Mouse (Mus musculus): Measurements from ENCODE around the gene Amh. TPM values are rescaled to one million over a fixed set of nuclear protein-coding genes. Genes with fewer than 3 reads are reported as not detected.

The Amh gene
- polyA plus RNA-seq, 1 experiment, result 3.2 TPM

- peaks cover 26% of the 10 kb centered on the region for H3K4me1 ChIP-seq (ENCODE audit: control insufficient read depth, insufficient read depth, low read length)
Observed at GRCm38 (mm10) chr10:80760596-80761524, 44.2 kb upstream of the Amh start.

DNA sequence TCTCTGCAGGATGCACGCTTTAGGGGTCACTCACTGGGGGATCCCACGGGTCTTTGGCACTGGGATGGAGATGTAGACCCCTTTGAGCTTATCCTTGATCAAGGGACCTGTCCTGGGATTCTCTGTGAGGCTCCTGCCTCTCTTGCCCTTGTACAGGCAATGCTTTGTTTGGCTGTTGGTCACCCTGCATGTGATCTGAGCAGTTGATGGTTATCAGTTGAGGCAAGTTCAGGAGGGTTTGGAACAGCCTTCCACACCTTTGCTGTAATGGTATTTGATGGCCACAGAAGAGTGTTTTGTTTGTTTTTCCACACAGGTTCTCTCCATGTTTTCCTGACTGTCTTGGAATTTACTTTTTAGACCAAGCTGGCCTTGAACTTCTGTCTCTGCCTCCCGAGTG lies 43.2 kb upstream of the Amh start:
- Histone ChIP-seq H3K27ac (ENCODE audit: control insufficient read depth, insufficient read depth, low read depth, low read length) (no peak overlapping the region), H3K27me3 (ENCODE audit: control insufficient read depth, insufficient read depth, low read length) (no peaks in the 10 kb centered on the region), H3K4me1 (ENCODE audit: control insufficient read depth, insufficient read depth, low read length) (peaks cover 18% of the 10 kb centered on the region)

More at GRCm38 (mm10) chr10:80760596-80761524, 44.2 kb upstream of the Amh start:
- TF ChIP-seq CTCF (IDR thresholded peaks at IDR 0.05; ENCODE audit: control insufficient read depth, insufficient read depth, insufficient replicate concordance, low read depth, low read length), result no peak
- no peak for TF ChIP-seq POLR2A (IDR thresholded peaks at IDR 0.05; ENCODE audit: control insufficient read depth, low read depth, low read length)
- Histone ChIP-seq H3K4me3 (ENCODE audit: control insufficient read depth, low read depth, low read length) (no peak overlapping the region), H3K27ac (ENCODE audit: control insufficient read depth, insufficient read depth, low read depth, low read length) (no peak overlapping the region), H3K36me3 (ENCODE audit: control insufficient read depth, insufficient read depth, low read length) (peaks cover 3% of the 10 kb centered on the region), H3K27me3 (ENCODE audit: control insufficient read depth, insufficient read depth, low read length) (no peaks in the 10 kb centered on the region)

DNA sequence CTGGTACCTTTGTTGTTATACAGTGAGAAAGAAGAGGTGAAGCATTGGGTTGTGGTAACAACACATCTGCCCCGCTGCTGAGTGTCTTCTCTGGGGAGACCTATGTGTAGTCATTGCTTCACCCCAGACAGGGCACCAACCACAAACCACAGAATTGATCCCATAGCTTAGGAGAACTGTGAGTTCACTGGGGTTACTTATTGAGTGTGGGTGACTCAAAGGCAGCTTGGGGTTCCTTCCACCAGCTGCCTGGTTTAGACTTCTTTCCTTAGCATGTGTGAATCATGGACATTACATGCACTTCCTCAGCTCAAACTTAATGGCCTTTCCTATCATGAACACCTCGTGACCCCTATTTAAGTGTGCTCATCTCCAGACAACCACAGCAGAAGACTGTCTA lies 41.5 kb upstream of the Amh start:
- Histone ChIP-seq H3K36me3 (ENCODE audit: control insufficient read depth, insufficient read depth, low read length) (peaks cover 4% of the 10 kb centered on the region), H3K4me3 (ENCODE audit: control insufficient read depth, low read depth, low read length) (no peak overlapping the region), H3K27ac (ENCODE audit: control insufficient read depth, insufficient read depth, low read depth, low read length) (no peak overlapping the region), H3K4me1 (ENCODE audit: control insufficient read depth, insufficient read depth, low read length) (peaks cover 3% of the 10 kb centered on the region), H3K27me3 (ENCODE audit: control insufficient read depth, insufficient read depth, low read length) (no peaks in the 10 kb centered on the region)
- TF ChIP-seq CTCF (IDR thresholded peaks at IDR 0.05; ENCODE audit: control insufficient read depth, insufficient read depth, insufficient replicate concordance, low read depth, low read length) (no peak), POLR2A (IDR thresholded peaks at IDR 0.05; ENCODE audit: control insufficient read depth, low read depth, low read length) (no peak)

More for the DNA sequence above, 43.2 kb upstream of the Amh start:
- H3K4me3 ChIP-seq (ENCODE audit: control insufficient read depth, low read depth, low read length), result no peak overlapping the region
- TF ChIP-seq CTCF (IDR thresholded peaks at IDR 0.05; ENCODE audit: control insufficient read depth, insufficient read depth, insufficient replicate concordance, low read depth, low read length) (no peak), POLR2A (IDR thresholded peaks at IDR 0.05; ENCODE audit: control insufficient read depth, low read depth, low read length) (no peak)
- peaks cover 3% of the 10 kb centered on the region for H3K36me3 ChIP-seq (ENCODE audit: control insufficient read depth, insufficient read depth, low read length)

- Histone ChIP-seq H3K4me3 (ENCODE audit: control insufficient read depth, low read depth, low read length) (no peak overlapping the region), H3K4me1 (ENCODE audit: control insufficient read depth, insufficient read depth, low read length) (no peaks in the 10 kb centered on the region; the same call in 1 of the 2 replicates), H3K27ac (ENCODE audit: control insufficient read depth, insufficient read depth, low read depth, low read length) (no peak overlapping the region), H3K27me3 (ENCODE audit: control insufficient read depth, insufficient read depth, low read length) (no peaks in the 10 kb centered on the region), H3K36me3 (ENCODE audit: control insufficient read depth, insufficient read depth, low read length) (peaks cover 6% of the 10 kb centered on the region)
- no peak for TF ChIP-seq CTCF (IDR thresholded peaks at IDR 0.05; ENCODE audit: control insufficient read depth, insufficient read depth, insufficient replicate concordance, low read depth, low read length)
- no peak for TF ChIP-seq POLR2A (IDR thresholded peaks at IDR 0.05; ENCODE audit: control insufficient read depth, low read depth, low read length)
Observed at GRCm38 (mm10) chr10:80765746-80766145, 39.3 kb upstream of the Amh start.

DNA sequence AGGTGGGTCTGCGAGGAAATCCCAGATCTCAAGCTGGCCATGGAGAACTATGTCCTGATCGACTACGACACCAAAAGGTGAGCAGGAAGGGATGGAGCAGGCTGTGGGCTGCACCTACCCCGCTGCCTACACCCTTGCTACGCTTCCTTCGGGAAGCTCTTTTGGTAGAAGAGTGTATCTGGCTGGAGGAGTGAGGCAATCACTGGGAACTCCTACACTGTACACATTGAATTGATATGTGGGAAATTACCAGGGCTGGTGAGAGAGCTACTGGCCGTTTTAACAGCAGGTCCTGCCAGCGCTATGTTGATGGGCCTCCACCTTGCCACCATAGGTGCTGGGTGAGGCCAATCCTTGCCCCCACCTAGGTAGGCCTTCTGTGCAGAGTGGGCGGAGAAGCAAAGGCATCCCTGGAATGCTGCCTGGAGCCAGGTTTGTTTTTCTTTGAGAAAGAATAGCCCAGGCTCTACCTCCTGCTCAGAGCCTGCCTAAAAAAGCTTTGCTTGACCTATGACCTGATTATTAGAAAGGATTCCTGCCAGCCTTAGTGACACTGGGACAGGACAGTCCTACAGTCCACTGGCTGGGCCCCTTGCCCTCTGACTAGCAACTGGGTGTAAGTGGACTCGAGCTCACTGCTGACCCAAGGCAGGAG lies 38.8 kb upstream of the Amh start:
- no peak overlapping the region for H3K4me3 ChIP-seq (ENCODE audit: control insufficient read depth, low read depth, low read length)
- peaks cover 7% of the 10 kb centered on the region for H3K36me3 ChIP-seq (ENCODE audit: control insufficient read depth, insufficient read depth, low read length)
- TF ChIP-seq CTCF (IDR thresholded peaks at IDR 0.05; ENCODE audit: control insufficient read depth, insufficient read depth, insufficient replicate concordance, low read depth, low read length) (no peak), POLR2A (IDR thresholded peaks at IDR 0.05; ENCODE audit: control insufficient read depth, low read depth, low read length) (no peak)
- H3K4me1 ChIP-seq (ENCODE audit: control insufficient read depth, insufficient read depth, low read length), result no peaks in the 10 kb centered on the region; the same call in 1 of the 2 replicates
- no peak overlapping the region for H3K27ac ChIP-seq (ENCODE audit: control insufficient read depth, insufficient read depth, low read depth, low read length)
- H3K27me3 ChIP-seq (ENCODE audit: control insufficient read depth, insufficient read depth, low read length), result no peaks in the 10 kb centered on the region

DNA sequence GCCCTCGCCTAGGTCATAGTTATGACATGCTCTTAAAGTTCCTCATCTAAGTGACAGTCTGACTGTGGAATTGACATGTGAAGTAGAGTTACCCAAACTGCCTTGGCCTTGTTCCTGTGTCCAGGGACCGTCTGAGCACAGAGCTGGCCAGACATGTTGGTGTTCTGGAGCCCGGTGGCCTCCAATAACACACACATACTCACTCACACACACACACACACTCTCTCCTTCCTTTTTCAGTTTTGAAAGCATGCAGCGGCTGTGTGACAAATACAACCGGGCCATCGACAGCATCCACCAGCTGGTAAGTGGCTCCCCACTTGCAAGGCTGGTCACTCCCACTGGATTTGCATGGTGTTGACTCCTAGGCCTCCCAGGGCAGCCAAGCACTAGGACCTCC lies 36.7 kb upstream of the Amh start:
- Histone ChIP-seq H3K4me3 (ENCODE audit: control insufficient read depth, low read depth, low read length) (no peak overlapping the region), H3K4me1 (ENCODE audit: control insufficient read depth, insufficient read depth, low read length) (no peaks in the 10 kb centered on the region; the same call in 1 of the 2 replicates), H3K36me3 (ENCODE audit: control insufficient read depth, insufficient read depth, low read length) (peaks cover 9% of the 10 kb centered on the region), H3K27me3 (ENCODE audit: control insufficient read depth, insufficient read depth, low read length) (no peaks in the 10 kb centered on the region), H3K27ac (ENCODE audit: control insufficient read depth, insufficient read depth, low read depth, low read length) (no peak overlapping the region)
- TF ChIP-seq CTCF (IDR thresholded peaks at IDR 0.05; ENCODE audit: control insufficient read depth, insufficient read depth, insufficient replicate concordance, low read depth, low read length) (no peak), POLR2A (IDR thresholded peaks at IDR 0.05; ENCODE audit: control insufficient read depth, low read depth, low read length) (no peak)

DNA sequence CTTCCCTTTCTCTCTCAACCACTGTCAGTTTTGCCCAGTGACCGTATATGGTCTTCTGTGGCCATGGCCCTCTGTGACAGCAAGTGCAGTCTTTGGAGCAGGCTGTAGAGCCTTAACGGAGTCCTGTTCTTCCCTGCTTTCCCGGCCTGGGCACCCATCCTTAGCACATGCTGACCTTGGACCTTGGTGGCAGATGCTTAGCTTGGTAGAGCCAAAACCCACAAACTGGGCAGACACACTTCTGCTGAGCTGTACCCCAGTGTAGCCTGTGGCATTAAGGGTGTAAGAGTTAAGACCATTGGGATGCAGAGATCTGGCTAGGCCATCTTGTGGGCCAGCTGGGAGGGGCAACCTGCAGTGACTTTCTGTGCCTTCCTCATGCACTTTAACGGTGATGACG lies 31.2 kb upstream of the Amh start:
- Histone ChIP-seq H3K4me1 (ENCODE audit: control insufficient read depth, insufficient read depth, low read length) (peaks cover 4% of the 10 kb centered on the region; the same call in 1 of the 2 replicates), H3K27ac (ENCODE audit: control insufficient read depth, insufficient read depth, low read depth, low read length) (no peak overlapping the region), H3K36me3 (ENCODE audit: control insufficient read depth, insufficient read depth, low read length) (peaks cover 9% of the 10 kb centered on the region), H3K27me3 (ENCODE audit: control insufficient read depth, insufficient read depth, low read length) (no peaks in the 10 kb centered on the region), H3K4me3 (ENCODE audit: control insufficient read depth, low read depth, low read length) (no peak overlapping the region)
- TF ChIP-seq POLR2A (IDR thresholded peaks at IDR 0.05; ENCODE audit: control insufficient read depth, low read depth, low read length), result no peak
- TF ChIP-seq CTCF (IDR thresholded peaks at IDR 0.05; ENCODE audit: control insufficient read depth, insufficient read depth, insufficient replicate concordance, low read depth, low read length), result no peak
